Mouse (Mus musculus) gastrocnemius, postnatal 14 days (tissue): ENCODE results near the gene Ralgps2. TPM values are rescaled to one million over a fixed set of nuclear protein-coding genes. Genes with fewer than 3 reads are reported as not detected.

Source experiments
- DNase-seq: peaks from one replicate; pipeline ENCODE4 v3.0.0; 2021; ENCODE audit warnings: mixed read lengths
- intact Hi-C: fragments of 180-260 bp; cut with DNase I; formaldehyde crosslinking; loops from one replicate; pipeline ENCODE4 v1.15.1; 2025; ENCODE audit warnings: low total_unique reads
- total RNA-seq, 2 experiments: library from RNA; stranded (reverse); gene quantifications; 2 replicates each; pipeline ENCODE4 v1.2.3; 2021

The Ralgps2 gene
- total RNA-seq, 2 experiments from 2014 or later = 5.1 to 6.4 TPM

GRCm38 (mm10) chr1:156913190-156913589, 26.2 kb downstream of the Ralgps2 start:
- no peak for DNase-seq
- intact Hi-C loops = loop anchor here (10.0 kb wide), 1 partner anchor 382 kb away; no protein-coding TSS in a partner anchor

DNA sequence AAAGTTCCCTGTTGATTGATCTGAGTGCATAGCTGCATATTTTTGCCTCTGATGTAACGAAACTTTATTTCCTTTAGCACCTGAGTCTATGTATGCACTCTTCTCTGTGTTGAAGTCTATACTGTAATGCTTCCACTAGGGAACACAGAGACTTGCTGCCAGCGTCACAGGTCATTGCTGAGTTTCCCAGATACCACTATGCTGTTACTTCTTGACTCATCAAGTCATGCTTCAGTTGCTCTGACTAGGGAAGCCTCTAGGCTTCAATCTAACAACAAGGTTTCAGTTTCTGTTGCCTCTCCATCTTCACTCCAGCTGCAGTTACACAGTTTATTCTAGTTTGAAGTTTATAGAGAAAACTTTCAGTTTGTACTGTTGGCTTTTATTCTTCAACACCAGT, 28.5 kb downstream of the Ralgps2 start:
- DNase-seq = no peak
- intact Hi-C loops = loop anchor here (10.0 kb wide), 1 partner anchor 384 kb away; no protein-coding TSS in a partner anchor

DNA sequence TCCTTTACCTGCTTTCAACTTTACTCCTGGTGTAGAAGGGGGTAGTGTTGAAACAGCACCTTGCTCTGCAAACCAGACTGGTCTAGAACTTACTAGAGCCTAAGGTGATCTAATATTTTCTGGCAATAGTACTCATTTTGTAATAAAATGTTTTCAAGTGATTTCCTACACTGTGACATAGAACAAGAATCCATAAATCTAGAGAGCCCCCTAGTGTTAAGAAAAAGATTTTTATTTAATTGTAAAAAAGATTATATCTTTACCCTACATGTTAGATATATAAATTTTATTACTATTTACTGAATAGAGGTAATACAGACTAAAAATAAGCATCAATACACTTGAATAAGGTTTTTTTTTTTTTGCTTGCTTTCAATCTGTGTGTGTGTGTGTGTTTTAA, 29.6 kb downstream of the Ralgps2 start:
- intact Hi-C loops = loop anchor here (5.0 to 10.0 kb wide), 2 partner anchors 168 to 385 kb away; no protein-coding TSS in a partner anchor
- DNase-seq = no peak

- DNase-seq = no peak
- intact Hi-C loops = loop anchor here (5.0 kb wide), 1 partner anchor 167 kb away; no protein-coding TSS in a partner anchor
Observed at GRCm38 (mm10) chr1:156909265-156909664, 30.2 kb downstream of the Ralgps2 start.

GRCm38 (mm10) chr1:156905660-156906059, 33.8 kb downstream of the Ralgps2 start:
- intact Hi-C loops = loop anchor here (5.0 kb wide), 1 partner anchor 163 kb away; no protein-coding TSS in a partner anchor
- DNase-seq = no peak

GRCm38 (mm10) chr1:156903899-156904298, 35.5 kb downstream of the Ralgps2 start:
- intact Hi-C loops = no loop called here
- DNase-seq = no peak

DNA sequence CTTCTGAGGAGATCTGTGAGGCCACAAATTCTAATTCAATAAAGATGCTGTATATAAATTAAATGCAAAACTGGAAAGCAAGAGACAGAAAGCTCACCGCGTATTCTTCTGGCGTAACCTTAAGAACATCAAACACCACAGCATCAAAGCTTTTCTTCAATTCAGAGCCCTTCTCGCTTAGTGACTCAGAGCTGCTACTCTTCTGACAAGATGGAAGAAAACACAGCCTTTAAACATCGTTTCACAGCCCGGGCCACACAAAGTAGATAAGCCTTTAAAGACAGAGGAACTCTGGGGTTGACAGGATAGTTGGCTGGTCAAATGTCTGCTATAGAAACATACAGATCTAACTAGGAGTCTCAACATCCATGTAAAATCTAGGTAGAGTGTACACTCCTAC, 37.7 kb downstream of the Ralgps2 start:
- DNase-seq = no peak
- intact Hi-C loops = no loop called here

DNA sequence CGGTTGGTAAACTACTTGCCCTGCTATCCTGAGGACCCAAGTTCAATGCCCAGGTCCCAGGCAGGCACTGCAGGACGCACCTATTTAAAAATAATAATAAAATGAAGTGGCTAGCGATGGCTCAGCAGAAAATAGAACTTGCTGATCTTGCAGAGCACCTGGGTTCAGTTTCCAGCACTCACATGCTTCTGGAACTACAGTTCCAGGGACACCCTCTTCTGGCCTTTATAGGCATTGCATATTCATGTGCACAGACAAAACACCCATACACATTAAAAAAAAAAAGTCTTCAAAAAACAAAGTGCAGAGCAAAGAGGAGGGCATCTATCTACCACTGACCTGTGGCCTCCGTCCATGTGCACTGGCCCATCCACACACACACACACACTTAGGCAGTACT, 47.9 kb downstream of the Ralgps2 start:
- no peak for DNase-seq
- intact Hi-C loops = no loop called here

DNA sequence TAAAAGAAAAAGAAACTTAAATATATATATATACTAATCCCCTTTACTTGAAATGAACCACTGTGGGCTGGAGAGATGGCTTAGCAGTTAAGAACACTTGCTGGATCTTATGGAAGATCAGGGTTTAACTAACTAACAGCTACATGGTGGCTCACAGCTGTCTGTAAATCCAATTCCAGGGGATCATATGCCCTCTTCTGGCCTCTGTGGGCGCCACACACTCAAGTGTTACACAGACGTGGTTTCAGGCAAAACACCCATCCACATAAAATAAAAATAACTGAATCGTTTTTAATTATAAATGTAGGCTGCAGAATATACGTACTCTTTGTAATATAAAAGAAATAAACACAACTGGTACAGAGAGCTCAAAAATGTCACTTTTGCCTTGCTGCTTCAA, 50.6 kb downstream of the Ralgps2 start:
- DNase-seq = no peak
- intact Hi-C loops = no loop called here

- no peak for DNase-seq
- intact Hi-C loops = no loop called here
Observed at GRCm38 (mm10) chr1:156885879-156886278, 53.5 kb downstream of the Ralgps2 start.

DNA sequence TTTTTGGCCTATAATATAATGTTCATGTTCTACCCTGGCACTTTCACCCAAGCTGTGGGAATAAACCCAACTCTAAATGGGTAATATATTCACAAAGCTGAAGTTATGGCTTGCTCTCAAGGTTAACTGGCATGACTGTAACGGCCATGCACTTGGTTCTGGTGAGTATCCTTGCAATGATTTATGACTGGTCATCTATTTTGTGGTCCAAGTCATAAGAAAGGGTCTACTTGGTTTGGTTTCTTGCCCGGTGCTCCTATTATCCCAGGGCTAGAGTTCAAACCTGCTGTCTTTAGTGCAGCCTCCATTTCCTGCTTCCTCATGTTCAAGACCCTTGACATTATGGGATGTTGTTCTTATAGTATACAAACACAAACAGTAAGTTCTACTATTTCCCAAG, 54.6 kb downstream of the Ralgps2 start:
- intact Hi-C loops = no loop called here
- DNase-seq = no peak

DNA sequence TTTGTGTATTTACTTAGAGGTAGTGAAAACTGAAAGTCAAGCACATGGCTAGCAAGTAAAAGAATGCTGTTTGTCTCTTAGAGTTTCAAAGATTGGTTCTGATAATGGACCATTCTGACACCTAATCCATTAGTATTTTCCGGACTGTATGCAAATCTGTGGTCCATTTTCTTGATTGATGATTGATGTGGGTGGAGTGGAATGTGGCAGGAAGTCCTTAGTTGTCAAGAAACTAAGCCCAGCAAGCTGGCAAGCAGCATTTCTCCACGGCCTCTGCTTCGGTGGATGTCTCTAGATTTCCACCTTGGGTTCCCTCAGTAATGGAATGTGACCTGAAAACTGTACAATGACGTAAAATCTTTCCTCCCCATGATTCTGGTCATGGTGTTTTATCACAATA, 68.8 kb downstream of the Ralgps2 start:
- no peak for DNase-seq
- intact Hi-C loops = no loop called here

- intact Hi-C loops = no loop called here
- DNase-seq = no peak
Observed at GRCm38 (mm10) chr1:156870028-156870427, 69.4 kb downstream of the Ralgps2 start.

DNA sequence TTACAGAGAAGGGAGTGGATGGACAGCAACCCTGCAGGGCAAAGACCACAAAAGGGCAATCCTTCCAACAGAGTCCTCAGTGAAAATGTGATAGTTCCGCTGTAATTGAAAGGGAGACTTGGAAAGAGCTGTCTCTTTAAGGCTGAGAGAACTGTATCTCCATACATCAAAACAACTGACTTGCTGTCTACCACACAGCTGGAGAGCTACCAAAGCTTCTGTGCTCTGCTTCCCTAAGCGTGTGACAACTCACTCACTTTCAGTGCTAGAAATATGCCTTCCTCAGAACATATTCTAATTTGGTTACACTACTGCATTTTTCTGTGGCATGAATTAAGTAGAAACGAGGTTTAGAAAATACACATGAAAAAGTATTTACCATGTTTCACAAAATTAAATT, 75.2 kb downstream of the Ralgps2 start:
- no peak for DNase-seq
- intact Hi-C loops = no loop called here

GRCm38 (mm10) chr1:156863726-156864125, 75.7 kb downstream of the Ralgps2 start:
- intact Hi-C loops = no loop called here
- DNase-seq = no peak

DNA sequence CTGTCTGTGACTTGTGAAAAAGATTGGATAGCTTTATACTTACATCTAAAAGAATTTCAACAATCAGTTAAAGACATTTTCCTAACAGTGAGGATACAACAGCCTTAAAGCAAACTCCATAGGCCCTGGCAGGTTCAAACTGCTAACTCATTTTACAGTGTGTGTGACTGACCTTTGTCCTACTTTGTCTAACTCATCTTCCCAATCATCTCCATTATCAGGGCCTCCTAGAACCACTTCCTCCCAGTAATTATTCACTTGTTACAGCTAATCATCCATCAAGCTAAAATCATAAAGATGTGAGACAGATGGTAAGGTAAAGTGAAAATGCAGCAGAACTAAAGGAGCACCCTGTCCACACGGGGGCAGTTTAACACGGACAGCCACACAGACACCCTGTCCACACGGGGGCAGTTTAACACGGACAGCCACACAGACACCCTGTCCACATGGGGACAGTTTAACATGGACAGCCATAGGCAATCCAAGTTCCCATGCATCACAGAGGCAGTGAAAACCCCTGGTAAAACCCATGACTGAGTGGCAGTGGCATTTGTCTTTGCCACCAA, 77.9 kb downstream of the Ralgps2 start:
- DNase-seq = no peak

GRCm38 (mm10) chr1:156860266-156860665, 79.2 kb downstream of the Ralgps2 start:
- intact Hi-C loops = no loop called here

More for the DNA sequence above, 77.9 kb downstream of the Ralgps2 start:
- intact Hi-C loops = no loop called here

DNA sequence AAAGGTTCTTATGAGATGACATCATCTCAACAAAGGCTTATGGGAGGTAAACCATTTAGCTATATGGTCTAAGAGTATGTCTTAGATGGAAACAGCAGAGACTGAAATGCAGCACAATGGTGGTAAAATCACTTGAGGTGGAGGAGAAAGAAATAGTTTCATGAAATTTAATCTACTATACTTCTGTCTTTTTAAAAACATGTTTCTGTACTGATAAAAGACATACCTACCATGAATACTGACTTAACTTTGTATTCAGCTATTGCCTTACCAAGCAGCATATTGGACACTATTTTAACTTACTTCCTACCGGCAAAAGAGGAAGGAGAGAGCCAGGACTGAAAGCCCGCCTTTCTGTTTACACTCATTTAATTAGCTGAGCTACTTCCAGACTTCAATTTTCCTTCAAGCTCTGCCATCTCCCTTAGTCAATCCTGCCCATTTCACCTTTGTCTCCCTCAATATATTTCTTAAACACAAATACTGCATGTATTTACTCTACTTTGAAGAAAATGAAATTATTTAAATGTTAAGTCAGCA, 79.6 kb downstream of the Ralgps2 start:
- intact Hi-C loops = no loop called here
- DNase-seq = no peak

More at GRCm38 (mm10) chr1:156860266-156860665, 79.2 kb downstream of the Ralgps2 start:
- no peak for DNase-seq

GRCm38 (mm10) chr1:156859156-156859555, 80.3 kb downstream of the Ralgps2 start:
- no peak for DNase-seq
- intact Hi-C loops = no loop called here

- no peak for DNase-seq
- intact Hi-C loops = no loop called here
Observed at GRCm38 (mm10) chr1:156856666-156857065, 82.8 kb downstream of the Ralgps2 start.

GRCm38 (mm10) chr1:156854558-156854957, 84.9 kb downstream of the Ralgps2 start:
- DNase-seq = no peak
- intact Hi-C loops = no loop called here
